ENCODE assay signal across 12 mouse cellular contexts in the genomic region with DNA sequence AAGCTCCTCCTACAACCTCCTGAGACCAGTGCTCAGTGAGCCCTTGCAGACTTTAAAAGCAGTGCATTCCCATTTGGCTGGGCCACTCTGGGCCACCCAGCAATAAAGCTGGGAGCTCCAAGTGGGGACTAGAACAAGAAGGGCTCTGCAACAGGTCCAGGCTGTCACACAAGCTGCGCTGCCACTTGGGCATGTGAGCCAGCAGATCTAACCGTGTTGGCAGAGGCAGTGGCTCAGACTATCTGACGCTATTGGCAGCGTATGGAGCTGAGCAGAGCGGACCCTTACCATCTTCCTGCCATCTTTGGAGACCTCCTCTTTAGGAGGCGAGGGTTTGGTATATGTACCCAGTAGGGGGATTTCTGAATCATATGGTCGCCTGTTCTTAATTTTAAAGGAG.
DNase-seq lines count a peak whose midpoint lies in the region.
"Had no signal": no experiment of that assay in that cellular context is flagged by ENCODE, and none has a peak within 500 bp of the region (broad histone marks: within the 10 kb centered on the region; RNA-seq: fewer than 3 reads in every experiment).

No protein-coding gene starts in this region.

- DNase-seq in right cerebral cortex, adult 18-20 months, result peak; percentile 41
- no peak for DNase-seq in right cerebral cortex, postnatal 25 days
- DNase-seq in cerebellum, postnatal 14 days, result peak; percentile 78 to 83
- DNase-seq in layer of hippocampus, adult 9-11 months, result peak; percentile 87
- no peak for DNase-seq in embryo, embryonic 9.5 days (ENCODE audit: extremely low spot score)
- no peak for DNase-seq in heart, adult 9 months (ENCODE audit: low spot score in 2 of 2)
- DNase-seq in Muller cell, postnatal 12 days (ENCODE audit: inconsistent ontology term), result no peak
- no peak for DNase-seq in kidney, postnatal 36 days
- DNase-seq: adrenal gland, postnatal 25 days; heart, adult 18-20 months; heart, postnatal 36 days; spleen, adult 18-20 months had no signal

Comparison
In these comparisons a context has a peak if more than half of its experiments do, and no peak if none do; other contexts are left out.
1. DNase-seq: peak in right cerebral cortex, adult 18-20 months (single experiment), cerebellum, postnatal 14 days (2 of 2) and layer of hippocampus, adult 9-11 months (single experiment); none in right cerebral cortex, postnatal 25 days (single experiment), embryo, embryonic 9.5 days (single experiment), heart, adult 9 months (0 of 2), Muller cell, postnatal 12 days (single experiment) and kidney, postnatal 36 days (0 of 2).